Mouse (Mus musculus) limb, embryonic 11.5 days (tissue): ENCODE measurements around the gene Prr3. TPM values are rescaled to one million over a fixed set of nuclear protein-coding genes. Genes with fewer than 3 reads are reported as not detected.

ENCODE experiments used
- microRNA counts: library from miRNA; unstranded; fragments of <30 nt; microRNA quantifications from one replicate; lab custom pipeline; 2016
- microRNA-seq: library from miRNA; unstranded; fragments of <30 nt; microRNA quantifications from one replicate; pipeline ENCODE4, GENCODE M21; 2016
- polyA plus RNA-seq: library from polyadenylated mRNA; unstranded; fragments of >200 nt; fragmentation: Nextera tagmentation; extraction: Ambion mirVana; gene quantifications from 2 replicates; pipeline ENCODE4 v1.2.1, GENCODE M21; 2014

The Prr3 gene
- polyA plus RNA-seq, 1 experiment from 2014 or later, result 41.7 TPM

MicroRNAs encoded within 50 kb of the gene (microRNA counts, 519-probe panel; counts per million panel counts)
- 1,785 counts per million, percentile 12 among the panel's probes with 10 or more counts for microRNA mmu-miR-877 (lab: Ali Mortazavi, UCI)

Small RNAs within 50 kb of the gene (microRNA-seq; reads per million reads assigned to microRNA genes)
- gene Mir877, result 102 reads per million, percentile 48 among the genes with 10 or more reads in this experiment

Other genes with a start within 250 kb of the Prr3 start
- gene Ier3, start 158.6 kb downstream of the Prr3 start, polyA plus RNA-seq, result 2.7 and 3.1 TPM in 2 replicates
- gene Flot1, start 157.0 kb downstream of the Prr3 start, polyA plus RNA-seq, result 47.1 and 47.8 TPM in 2 replicates
- gene Tubb5, start 141.9 kb downstream of the Prr3 start, polyA plus RNA-seq, result 1,416 and 1,443 TPM in 2 replicates
- 20.7 and 23.5 TPM in 2 replicates for gene Mdc1, start 138.7 kb downstream of the Prr3 start, polyA plus RNA-seq
- gene Nrm, start 118.9 kb downstream of the Prr3 start, polyA plus RNA-seq, result 55.6 and 56.4 TPM in 2 replicates
- 22.9 and 25.6 TPM in 2 replicates for gene Ppp1r18, start 114.6 kb downstream of the Prr3 start, polyA plus RNA-seq
- 46.5 and 51.2 TPM in 2 replicates for gene Dhx16, start 100.4 kb downstream of the Prr3 start, polyA plus RNA-seq
- 21.3 and 23.2 TPM in 2 replicates for gene 2310061I04Rik, start 82.8 kb downstream of the Prr3 start, polyA plus RNA-seq
- gene Atat1, start 70.2 kb downstream of the Prr3 start, polyA plus RNA-seq, result 128 and 138 TPM in 2 replicates
- gene Mrps18b, start 63.8 kb downstream of the Prr3 start, polyA plus RNA-seq, result 80.2 and 81.7 TPM in 2 replicates
- 43.9 and 52.3 TPM in 2 replicates for gene Ppp1r10, start 63.8 kb downstream of the Prr3 start, polyA plus RNA-seq
- gene Abcf1, start 10.5 kb downstream of the Prr3 start, polyA plus RNA-seq, result 120 and 121 TPM in 2 replicates
- gene Gnl1, start 385 bp downstream of the Prr3 start, polyA plus RNA-seq, result 40.8 and 42.9 TPM in 2 replicates
- 2.3 and 2.6 TPM in 2 replicates for gene H2-T24, start 40.3 kb upstream of the Prr3 start, polyA plus RNA-seq
- 2.5 and 2.6 TPM in 2 replicates for gene H2-T23, start 52.6 kb upstream of the Prr3 start, polyA plus RNA-seq
- 10.2 and 13.7 TPM in 2 replicates for gene H2-T22, start 62.5 kb upstream of the Prr3 start, polyA plus RNA-seq
- gene Gm6034, start 62.7 kb upstream of the Prr3 start, polyA plus RNA-seq, result not detected in 2 replicates
- not detected in 2 replicates for gene Gm11127, start 78.1 kb upstream of the Prr3 start, polyA plus RNA-seq
- not detected in 2 replicates for gene Gm19684, start 141.4 kb upstream of the Prr3 start, polyA plus RNA-seq
- gene Gm7030, start 149.2 kb upstream of the Prr3 start, polyA plus RNA-seq, result not detected in 2 replicates
- not detected in 2 replicates for gene Gm8909, start 188.3 kb upstream of the Prr3 start, polyA plus RNA-seq
- gene H2-T3, start 210.1 kb upstream of the Prr3 start, polyA plus RNA-seq, result not detected in 2 replicates